Mouse (Mus musculus): ENCODE results near the gene Fam57b.

Gene Fam57b

DNA sequence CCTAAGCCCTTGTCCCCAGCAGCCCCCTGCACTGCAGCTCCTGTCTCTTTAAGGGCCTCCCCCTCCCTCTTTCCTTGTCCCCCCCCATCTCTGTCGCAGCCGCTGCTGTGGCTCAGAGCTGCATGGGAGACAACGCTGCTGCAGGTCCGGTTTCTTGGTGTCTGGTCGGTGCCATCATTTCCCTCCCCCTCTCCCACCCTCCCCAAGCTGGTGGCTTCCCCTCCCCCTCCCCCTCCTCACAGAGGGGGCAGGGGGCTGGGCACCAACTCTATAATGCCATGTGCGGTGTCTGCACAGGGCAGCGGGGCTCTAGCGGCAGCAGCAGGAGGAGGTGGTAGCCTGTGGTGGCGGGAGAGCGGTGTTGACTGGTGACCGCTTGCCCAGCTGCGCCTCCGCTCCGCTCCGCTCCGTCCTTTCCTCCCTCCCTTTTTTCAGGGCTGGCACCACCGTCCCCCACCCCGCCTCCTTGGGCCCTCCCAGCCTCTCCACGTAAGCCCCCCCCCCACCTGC is 25.8 kb downstream of the Fam57b start:
- in situ Hi-C loops (cut with MboI, MseI), result loop anchor here (5.0 kb wide), 1 partner anchor 139 kb away; no protein-coding TSS in a partner anchor

DNA sequence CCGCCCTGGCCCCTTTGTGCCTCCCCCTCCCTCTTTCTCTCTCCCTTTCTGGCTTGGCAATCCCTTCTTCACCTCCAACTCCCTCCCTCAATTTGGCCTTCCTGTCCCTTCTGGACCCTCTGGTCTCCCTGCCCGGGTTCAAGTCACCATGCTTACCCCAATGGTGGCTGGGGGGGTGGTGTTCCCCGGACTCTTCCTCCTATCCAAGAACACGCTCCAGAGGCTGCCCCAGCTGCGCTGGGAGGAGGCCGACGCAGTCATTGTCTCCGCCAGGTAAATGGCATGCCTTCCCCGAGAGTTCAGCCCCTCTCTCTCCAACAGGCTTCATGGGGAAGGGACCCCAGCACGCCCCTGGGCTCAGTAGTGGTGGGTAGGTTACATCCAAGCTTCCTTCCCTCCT is 26.5 kb downstream of the Fam57b start:
- in situ Hi-C loops (cut with MboI, MseI), result loop anchor here (5.0 kb wide), 1 partner anchor 138 kb away; no protein-coding TSS in a partner anchor

DNA sequence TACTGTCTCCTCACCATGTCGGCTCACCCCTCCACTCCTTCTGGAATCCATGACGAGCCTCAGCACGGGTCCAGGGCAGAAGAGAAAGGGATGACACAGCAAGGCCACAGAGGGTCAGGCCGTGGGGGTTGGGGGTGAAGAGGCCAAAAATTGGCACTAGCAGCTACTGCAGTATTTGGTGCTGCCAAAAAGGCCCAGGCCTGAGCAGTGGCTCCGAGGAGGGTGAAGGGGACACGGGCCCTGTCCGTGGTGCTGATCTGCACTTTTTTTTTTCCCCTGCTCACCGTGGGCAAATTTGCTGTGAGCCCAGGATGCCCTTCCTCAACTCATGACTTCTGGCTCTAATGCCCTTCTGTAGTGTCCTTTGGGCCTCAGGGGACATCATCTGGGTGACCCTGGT is 27.9 kb downstream of the Fam57b start:
- in situ Hi-C loops (cut with MboI, MseI), result loop anchor here (5.0 kb wide), 1 partner anchor 282 kb away; no protein-coding TSS in a partner anchor

DNA sequence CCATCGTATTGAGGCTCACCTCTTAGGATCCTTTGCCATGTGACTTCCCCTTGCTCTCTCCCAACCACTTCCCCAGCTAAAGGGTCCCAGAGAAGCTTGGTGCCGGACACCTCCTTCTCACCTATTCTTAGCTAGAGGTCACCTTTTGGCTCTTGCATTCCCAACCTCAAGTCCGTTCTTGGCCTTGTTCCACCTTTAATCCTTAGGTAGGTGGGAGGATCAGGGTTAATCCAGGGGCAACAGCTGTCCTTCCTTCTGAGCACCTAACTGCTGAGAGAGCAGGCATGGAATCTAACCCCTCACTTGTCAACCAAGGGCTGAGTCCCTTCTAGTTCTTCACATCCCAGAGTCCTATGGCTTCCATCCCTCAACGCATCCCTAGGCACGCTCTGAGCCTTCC is 28.5 kb downstream of the Fam57b start:
- in situ Hi-C loops (cut with MboI, MseI), result loop anchor here (5.0 kb wide), 1 partner anchor 281 kb away; no protein-coding TSS in a partner anchor

DNA sequence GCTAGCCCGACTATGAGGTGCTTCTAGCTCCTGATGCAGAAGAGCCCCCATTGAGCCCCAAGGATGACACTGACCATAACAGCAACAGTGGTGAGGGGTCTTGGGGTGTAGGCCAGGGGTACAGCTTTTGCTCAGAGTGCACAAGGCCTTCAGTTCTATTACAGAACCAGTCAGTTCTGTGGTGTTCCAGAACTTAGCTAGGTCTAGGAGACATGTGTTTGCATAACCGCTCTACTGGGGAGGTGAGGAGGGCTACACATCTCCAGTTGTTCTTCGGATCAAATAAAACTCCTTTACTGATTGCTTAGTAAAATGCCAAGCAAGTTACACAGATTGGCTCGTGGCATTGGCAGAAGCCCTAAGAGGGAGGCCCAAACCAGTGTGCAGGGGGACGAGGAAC is 34.1 kb downstream of the Fam57b start, which contains the start of gene 4930451I11Rik:
4930451I11Rik (minus strand) TSS at position 101 of the 400 bp plus-strand sequence.
- in situ Hi-C loops (cut with MboI, MseI), result no loop called here

DNA sequence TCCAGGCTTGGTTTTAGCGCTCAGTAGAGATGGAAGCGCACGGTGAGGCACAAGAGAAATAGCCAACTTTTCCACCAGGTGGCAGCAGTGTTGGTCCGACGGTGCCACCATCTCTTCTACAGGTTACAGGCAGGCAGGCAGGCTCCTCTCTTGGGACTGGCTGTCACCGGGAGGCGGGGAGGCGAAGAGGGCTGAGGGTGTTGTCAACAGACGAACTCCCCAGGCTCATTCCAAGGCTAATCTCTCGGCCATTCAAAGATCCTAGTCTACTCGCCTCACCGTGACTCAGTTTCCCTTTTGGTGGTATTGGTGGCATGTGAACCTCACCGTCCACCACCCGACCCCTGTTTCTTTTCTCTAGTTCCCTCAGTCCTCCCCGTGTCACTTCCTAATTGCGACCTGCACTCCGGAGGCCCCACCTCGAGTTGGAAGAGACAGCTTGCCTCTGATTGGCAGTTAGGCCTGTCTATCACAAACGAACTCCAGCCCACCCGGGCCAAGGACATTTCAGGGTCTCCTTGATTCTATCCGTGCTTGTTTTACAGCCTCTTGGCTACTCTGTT is 34.6 kb downstream of the Fam57b start:
- in situ Hi-C loops (cut with MboI, MseI), result no loop called here

- in situ Hi-C loops (cut with MboI, MseI), result no loop called here
Observed at GRCm38 (mm10) chr7:126833294-126833693, 35.8 kb downstream of the Fam57b start.

GRCm38 (mm10) chr7:126843276-126843675 is 45.8 kb downstream of the Fam57b start:
- in situ Hi-C loops (cut with MboI, MseI), result no loop called here

- in situ Hi-C loops (cut with MboI, MseI), result no loop called here
Observed at GRCm38 (mm10) chr7:126845516-126845915, 48.0 kb downstream of the Fam57b start.

GRCm38 (mm10) chr7:126847116-126847420 is 49.6 kb downstream of the Fam57b start, which contains the start of gene Doc2a:
TSS of gene Doc2a (plus strand) at chr7:126847416.
- in situ Hi-C loops (cut with MboI, MseI), result no loop called here

- in situ Hi-C loops (cut with MboI, MseI), result no loop called here
Observed at GRCm38 (mm10) chr7:126847421-126848398, 50.2 kb downstream of the Fam57b start.

- in situ Hi-C loops (cut with MboI, MseI), result no loop called here
Observed at GRCm38 (mm10) chr7:126848794-126849193, 51.3 kb downstream of the Fam57b start.

GRCm38 (mm10) chr7:126850161-126850560 is 52.7 kb downstream of the Fam57b start:
- in situ Hi-C loops (cut with MboI, MseI), result no loop called here

- in situ Hi-C loops (cut with MboI, MseI), result no loop called here
Observed at GRCm38 (mm10) chr7:126851192-126851591, 53.7 kb downstream of the Fam57b start.

DNA sequence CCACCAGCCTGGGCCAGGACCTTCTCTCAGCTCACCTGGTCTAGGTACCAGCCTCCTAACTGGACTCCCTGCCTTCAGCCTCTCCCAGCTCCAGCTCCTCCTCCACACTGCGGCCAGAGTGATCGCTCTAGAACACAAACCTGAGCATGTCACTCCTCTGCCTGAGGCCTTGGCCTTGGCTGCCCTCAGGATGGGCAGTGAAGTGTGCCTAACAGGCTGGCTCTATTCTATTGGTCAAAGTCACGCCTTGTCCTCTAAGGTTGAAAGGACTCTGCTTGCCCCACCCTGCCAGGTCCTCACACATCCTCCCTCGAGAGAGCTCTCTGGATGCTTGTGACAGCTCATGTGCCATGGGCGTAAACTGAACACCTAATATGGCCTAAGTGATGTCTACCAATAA is 56.0 kb downstream of the Fam57b start:
- in situ Hi-C loops (cut with MboI, MseI), result no loop called here

DNA sequence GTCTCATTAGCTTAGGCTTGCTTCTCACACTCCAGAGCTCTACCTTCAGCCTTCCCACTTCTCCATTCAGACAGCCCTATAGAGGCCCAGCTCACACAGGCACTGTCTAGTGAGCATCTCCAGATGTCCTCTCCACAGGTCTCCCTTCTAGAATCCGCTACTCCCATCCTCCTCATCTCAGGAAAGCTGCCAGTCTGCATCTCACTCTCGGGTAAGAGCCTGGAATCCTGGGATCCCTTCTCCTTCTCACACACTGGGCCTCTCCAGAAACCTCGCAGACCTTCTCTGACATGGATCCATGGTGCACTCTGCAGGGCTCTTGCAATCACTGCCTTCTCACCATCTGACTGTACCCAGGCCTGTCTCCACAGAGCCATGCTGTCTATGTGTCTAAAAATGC is 58.2 kb downstream of the Fam57b start:
- in situ Hi-C loops (cut with MboI, MseI), result no loop called here

DNA sequence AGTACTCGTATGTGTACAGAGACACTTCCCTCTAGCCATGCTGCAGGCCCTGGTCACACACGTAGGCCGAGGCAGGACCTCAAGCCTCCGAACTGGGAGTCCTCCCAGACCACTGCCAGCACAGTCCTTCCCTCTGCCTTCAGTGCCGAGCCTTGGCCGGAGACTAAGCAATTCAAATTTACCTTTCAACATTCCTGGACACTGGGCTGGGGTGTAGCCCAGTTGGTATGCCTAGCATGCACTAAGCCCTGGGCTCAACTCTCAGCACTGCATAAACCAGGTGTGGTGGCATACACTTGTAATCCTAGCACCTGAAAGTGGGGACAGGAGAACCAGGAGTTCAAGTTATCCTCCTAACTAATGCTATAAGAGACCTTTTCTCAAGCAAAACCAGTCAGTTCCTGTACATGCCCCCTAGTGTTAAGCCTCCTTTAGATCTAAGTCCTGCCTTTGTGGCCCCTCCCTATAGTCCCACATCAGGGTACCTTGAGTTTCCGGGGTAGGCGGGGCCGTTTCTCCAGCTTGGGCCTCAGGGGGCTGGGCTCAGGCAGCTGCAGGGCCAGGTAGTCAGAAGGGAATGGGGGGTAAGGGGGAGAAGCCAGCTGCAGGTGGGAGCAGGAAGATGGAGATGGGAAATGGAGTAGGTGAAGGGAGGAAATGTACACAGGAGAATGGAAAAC is 59.4 kb downstream of the Fam57b start:
- in situ Hi-C loops (cut with MboI, MseI), result no loop called here

GRCm38 (mm10) chr7:126860987-126861386 is 63.5 kb downstream of the Fam57b start:
- in situ Hi-C loops (cut with MboI, MseI), result no loop called here

DNA sequence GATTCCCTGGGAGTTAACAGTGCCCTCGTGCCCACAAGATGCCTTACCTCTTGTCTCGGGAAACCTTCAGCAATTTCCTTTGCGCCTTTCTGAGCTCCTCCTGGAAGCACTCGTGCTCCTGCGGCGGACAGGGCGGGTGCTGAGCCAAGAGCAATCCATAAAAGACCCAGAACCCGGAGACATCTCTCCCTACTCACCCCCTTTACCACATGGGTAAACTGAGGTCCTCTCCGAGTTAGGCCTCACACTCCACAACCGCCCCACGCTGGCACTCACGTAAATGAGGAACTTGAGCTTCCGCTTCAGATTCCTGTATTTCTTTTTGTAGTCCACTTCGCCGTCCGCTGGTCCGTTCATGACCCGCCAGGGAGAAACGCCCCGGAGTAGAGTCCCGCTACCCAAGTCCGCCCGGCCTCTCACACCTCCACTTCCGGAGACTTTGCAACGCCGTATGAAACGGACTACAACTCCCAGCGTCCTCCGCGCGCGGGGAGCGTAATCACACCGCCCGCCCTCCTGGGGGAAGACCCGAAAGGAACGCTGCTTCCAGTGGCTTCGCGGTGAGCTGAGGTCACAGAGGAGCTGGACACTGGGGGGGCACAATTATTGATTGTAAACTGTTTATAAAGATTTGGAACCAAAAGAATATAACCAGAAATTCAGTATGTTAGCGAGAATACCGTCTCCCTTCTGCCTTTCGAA is 64.1 kb downstream of the Fam57b start, which contains the start of gene Hirip3:
Hirip3 (plus strand) TSS at position 544 of the 702 bp plus-strand sequence.
- in situ Hi-C loops (cut with MboI, MseI), result no loop called here

DNA sequence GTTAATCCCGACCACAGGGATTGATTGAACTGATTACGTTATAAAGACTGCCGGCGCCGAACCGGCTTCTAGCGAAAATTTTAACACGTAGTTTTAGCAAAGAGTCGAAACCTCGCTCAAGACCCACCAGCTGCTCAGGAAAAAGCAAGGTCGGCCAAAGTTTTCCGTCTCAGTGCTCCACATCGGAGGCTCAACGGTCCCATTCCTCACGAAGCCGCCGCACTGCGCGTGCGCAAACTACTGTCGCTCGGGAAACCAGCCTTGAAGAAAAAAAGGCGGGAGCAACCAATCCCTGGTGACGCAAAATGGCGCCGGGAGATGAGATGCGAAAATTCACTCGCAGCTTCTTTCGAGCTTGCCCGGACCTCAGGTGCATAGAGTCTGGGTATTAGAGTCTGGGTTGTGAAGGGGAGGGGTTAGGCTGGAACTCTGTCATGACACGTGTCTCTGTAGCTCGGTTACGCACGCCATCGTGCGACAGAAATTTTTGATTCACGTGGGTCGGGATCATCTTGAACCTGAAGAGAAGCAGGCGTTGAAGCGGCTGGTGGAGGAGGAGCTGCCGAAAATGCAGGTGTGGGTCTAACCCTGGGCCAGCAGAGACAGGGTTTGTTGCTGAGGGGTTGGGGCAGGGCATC is 64.8 kb downstream of the Fam57b start, which contains the start of gene Ino80e:
Ino80e (minus strand) TSS at position 231 of the 638 bp plus-strand sequence.
- in situ Hi-C loops (cut with MboI, MseI), result no loop called here

GRCm38 (mm10) chr7:126863791-126864190 is 66.3 kb downstream of the Fam57b start:
- in situ Hi-C loops (cut with MboI, MseI), result no loop called here

Data from T-helper 2 cell (primary cell).